ENCODE assay signal across 9 mouse cellular contexts in the genomic region with DNA sequence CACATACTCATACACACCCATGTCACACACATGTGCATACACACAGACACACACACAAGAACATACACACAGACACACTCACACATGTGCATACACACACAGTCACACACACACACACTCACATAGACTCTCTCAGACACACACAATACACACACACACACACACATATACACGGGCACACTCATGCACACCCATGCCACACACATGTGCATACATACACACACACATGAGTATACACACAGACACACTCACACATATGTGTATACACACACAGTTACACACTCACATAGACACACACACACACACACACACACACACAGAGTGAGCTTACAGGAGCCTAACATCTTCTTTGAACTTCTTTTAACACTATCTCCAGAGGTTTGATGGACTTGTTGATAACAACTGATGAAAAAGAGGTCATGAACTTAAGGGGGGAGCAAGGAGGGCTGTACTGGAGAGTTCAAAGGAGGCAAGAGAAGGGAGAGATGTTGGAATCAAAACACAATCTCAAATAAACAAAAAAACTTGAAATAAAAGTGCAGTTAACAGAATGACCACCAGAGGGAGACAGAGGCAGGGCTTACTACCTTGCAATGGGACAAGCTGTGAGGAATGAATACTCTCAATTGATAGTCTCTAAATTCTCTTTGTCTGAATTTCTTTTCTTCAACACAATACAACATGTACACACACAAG. TPM values are rescaled to one million over a fixed set of nuclear protein-coding genes. Genes with fewer than 3 reads are reported as not detected.
A peak's percentile ranks its signal among the peaks of the same experiment; 100 is the strongest.
DNase-seq lines count a peak whose midpoint lies in the region; ATAC-seq and TF ChIP-seq lines count a peak whose summit lies in the region.
"Had no signal": no experiment of that assay in that cellular context is flagged by ENCODE, and none has a peak within 500 bp of the region (broad histone marks: within the 10 kb centered on the region; RNA-seq: fewer than 3 reads in every experiment).

No protein-coding gene starts in this region.

- H3K4me1 ChIP-seq in heart, postnatal 0 days (ENCODE audit: control insufficient read depth, insufficient read depth): no peaks in the 10 kb centered on the region
- H3K4me1 ChIP-seq in bone marrow, adult 2 months (ENCODE audit: control insufficient read depth, insufficient read depth, low read length): no peaks in the 10 kb centered on the region
- no peaks in the 10 kb centered on the region for H3K4me1 ChIP-seq in hindbrain, embryonic 12.5 days
- H3K4me1 ChIP-seq: limb, embryonic 15.5 days had no signal

- no peak for TF ChIP-seq EP300 in heart, postnatal 0 days (IDR thresholded peaks at IDR 0.05; ENCODE audit: low read depth)

- no peak overlapping the region for H3K9ac ChIP-seq in heart, postnatal 0 days (replicated peaks; ENCODE audit: low read depth, low read length)
- no peak overlapping the region for H3K9ac ChIP-seq in hindbrain, embryonic 12.5 days
- H3K9ac ChIP-seq: limb, embryonic 15.5 days had no signal

- H3K36me3 ChIP-seq in heart, postnatal 0 days (replicated peaks; ENCODE audit: control insufficient read depth, insufficient read depth, low read length): no peaks in the 10 kb centered on the region
- H3K36me3 ChIP-seq in hindbrain, embryonic 12.5 days: no peaks in the 10 kb centered on the region
- H3K36me3 ChIP-seq: limb, embryonic 15.5 days had no signal

- intact Hi-C loops in heart, postnatal 25 days (cut with DNase I): loop anchor here (1.0 kb wide), 1 partner anchor 267 kb away; no protein-coding TSS in a partner anchor

- H3K9me3 ChIP-seq in heart, postnatal 0 days (replicated peaks; ENCODE audit: control insufficient read depth, low read length): 0 out of 2 replicates have a peak, but pooled peaks cover 7% of the 10 kb centered on the region
- H3K9me3 ChIP-seq in hindbrain, embryonic 12.5 days (replicated peaks): no peaks in the 10 kb centered on the region
- H3K9me3 ChIP-seq: limb, embryonic 15.5 days had no signal

- no peak for ATAC-seq in heart, postnatal 0 days (ENCODE audit: insufficient read depth, low read depth)
- ATAC-seq in hindbrain, embryonic 12.5 days (ENCODE audit: low FRiP score): peak; percentile 38
- ATAC-seq in megakaryocyte, adult 5-6 weeks (ENCODE audit: poor library complexity, severe bottlenecking): peak; percentile 75

- H3K4me3 ChIP-seq in heart, postnatal 0 days (ENCODE audit: low read depth, low read length): no peak overlapping the region
- no peak overlapping the region for H3K4me3 ChIP-seq in bone marrow, adult 2 months (replicated peaks; ENCODE audit: control insufficient read depth, low read depth, low read length)
- no peak overlapping the region for H3K4me3 ChIP-seq in hindbrain, embryonic 12.5 days
- H3K4me3 ChIP-seq: limb, embryonic 15.5 days had no signal

- DNase-seq in heart, postnatal 0 days (ENCODE audit: low spot score): peak; percentile 40
- DNase-seq in heart, postnatal 25 days (ENCODE audit: low spot score): no peak
- DNase-seq in CD4-positive helper T cell, adult 2 months (ENCODE audit: low read depth, low spot score): peak; percentile 59
- no peak for DNase-seq in adrenal gland, postnatal 25 days
- DNase-seq in urinary bladder, postnatal 36 days (ENCODE audit: low spot score in 2 of 2): no peak

- TF ChIP-seq CTCF in heart, postnatal 0 days (IDR thresholded peaks at IDR 0.05; ENCODE audit: low read depth): peak; percentile 92
- TF ChIP-seq CTCF in bone marrow, adult 2 months (IDR thresholded peaks at IDR 0.05; ENCODE audit: control insufficient read depth, insufficient read depth, low read length): peak; percentile 15; the same call in 1 of the 2 replicates

- H3K27ac ChIP-seq in heart, postnatal 0 days (ENCODE audit: low read depth): no peak overlapping the region
- H3K27ac ChIP-seq in bone marrow, adult 2 months (ENCODE audit: control insufficient read depth, insufficient read depth, low read depth, low read length, poor library complexity): no peak overlapping the region
- no peak overlapping the region for H3K27ac ChIP-seq in hindbrain, embryonic 12.5 days
- H3K27ac ChIP-seq: limb, embryonic 15.5 days had no signal

- no peaks in the 10 kb centered on the region for H3K27me3 ChIP-seq in heart, postnatal 0 days (ENCODE audit: control insufficient read depth, insufficient read depth, low read length)
- no peaks in the 10 kb centered on the region for H3K27me3 ChIP-seq in hindbrain, embryonic 12.5 days
- H3K27me3 ChIP-seq: limb, embryonic 15.5 days had no signal

- H3K4me2 ChIP-seq in heart, postnatal 0 days (ENCODE audit: low read depth, low read length): no peak overlapping the region
- H3K4me2 ChIP-seq in hindbrain, embryonic 12.5 days (replicated peaks): no peak overlapping the region
- H3K4me2 ChIP-seq: limb, embryonic 15.5 days had no signal

- TF ChIP-seq POLR2A in bone marrow, adult 2 months (IDR thresholded peaks at IDR 0.05; ENCODE audit: borderline replicate concordance, control insufficient read depth, low read depth, low read length): no peak

- 86% methylated on average over 1 of the region's 1 CpGs for WGBS in heart, postnatal 0 days
- 80% methylated on average over 1 of the region's 1 CpGs for WGBS in bone marrow, adult 2 months
- WGBS in hindbrain, embryonic 12.5 days: 100% methylated on average over 1 of the region's 1 CpGs

RNA-seq across cellular contexts. Expression of gene Slc44a5, which starts 14.1 kb away (rescaled TPM):
- total RNA-seq in heart, postnatal 0 days (2014; rRNA removed; ENCODE audit: low replicate concordance): 0.42 and 0.66 TPM in 2 replicates
- 0.10 and 0.31 TPM in 2 replicates for polyA plus RNA-seq in heart, postnatal 0 days (2015; fragmentation: Nextera tagmentation; extraction: Ambion mirVana)
- total RNA-seq in heart, postnatal 25 days (2021): under 1 TPM; 0.05 to 0.14 TPM
- polyA plus RNA-seq in bone marrow, adult 2 months (2011; ENCODE audit: insufficient read depth, insufficient read length, low replicate concordance, missing spikeins): not detected in 2 replicates
- polyA plus RNA-seq in hindbrain, embryonic 12.5 days (2016; fragmentation: Nextera tagmentation; extraction: Ambion mirVana): 5.7 and 6.1 TPM in 2 replicates
- not detected in 2 replicates for total RNA-seq in megakaryocyte, adult 5-6 weeks (2015)
- not detected in 2 replicates for total RNA-seq in megakaryocyte, adult 5-6 weeks (2017)
- not detected in 2 replicates for total RNA-seq in adrenal gland, postnatal 25 days (2021)

RNA-seq across cellular contexts. Expression of gene Acadm, which starts 14.8 kb away (rescaled TPM):
- total RNA-seq in heart, postnatal 0 days (2014; rRNA removed; ENCODE audit: low replicate concordance): 331 and 333 TPM in 2 replicates
- polyA plus RNA-seq in heart, postnatal 0 days (2015; fragmentation: Nextera tagmentation; extraction: Ambion mirVana): 642 and 671 TPM in 2 replicates
- 1,000 to 10,000 TPM; 1,031 to 1,101 TPM for total RNA-seq in heart, postnatal 25 days (2021)
- 34.9 and 65.8 TPM in 2 replicates for polyA plus RNA-seq in bone marrow, adult 2 months (2011; ENCODE audit: insufficient read depth, insufficient read length, low replicate concordance, missing spikeins)
- 61.0 and 68.9 TPM in 2 replicates for polyA plus RNA-seq in hindbrain, embryonic 12.5 days (2016; fragmentation: Nextera tagmentation; extraction: Ambion mirVana)
- total RNA-seq in megakaryocyte, adult 5-6 weeks (2015): 47.8 and 56.5 TPM in 2 replicates
- total RNA-seq in megakaryocyte, adult 5-6 weeks (2017): 166 and 238 TPM in 2 replicates
- 686 and 739 TPM in 2 replicates for total RNA-seq in adrenal gland, postnatal 25 days (2021)

RNA-seq across cellular contexts. Expression of gene Rabggtb, which starts 46.4 kb away (rescaled TPM):
- 119 and 159 TPM in 2 replicates for total RNA-seq in heart, postnatal 0 days (2014; rRNA removed; ENCODE audit: low replicate concordance)
- 56.4 and 58.2 TPM in 2 replicates for polyA plus RNA-seq in heart, postnatal 0 days (2015; fragmentation: Nextera tagmentation; extraction: Ambion mirVana)
- 10 to 100 TPM; 89.2 to 99.7 TPM for total RNA-seq in heart, postnatal 25 days (2021)
- polyA plus RNA-seq in bone marrow, adult 2 months (2011; ENCODE audit: insufficient read depth, insufficient read length, low replicate concordance, missing spikeins): 75.6 and 75.8 TPM in 2 replicates
- 36.5 and 37.4 TPM in 2 replicates for polyA plus RNA-seq in hindbrain, embryonic 12.5 days (2016; fragmentation: Nextera tagmentation; extraction: Ambion mirVana)
- 46.1 and 63.0 TPM in 2 replicates for total RNA-seq in megakaryocyte, adult 5-6 weeks (2015)
- 54.2 and 60.8 TPM in 2 replicates for total RNA-seq in megakaryocyte, adult 5-6 weeks (2017)
- total RNA-seq in adrenal gland, postnatal 25 days (2021): 78.1 and 98.5 TPM in 2 replicates

RNA-seq across cellular contexts. Expression of gene Msh4, which starts 53.2 kb away (rescaled TPM):
- total RNA-seq in heart, postnatal 0 days (2014; rRNA removed; ENCODE audit: low replicate concordance): not detected in 2 replicates
- 0.07 TPM in 2 replicates for polyA plus RNA-seq in heart, postnatal 0 days (2015; fragmentation: Nextera tagmentation; extraction: Ambion mirVana)
- total RNA-seq in heart, postnatal 25 days (2021): under 1 TPM; 0.08 TPM
- polyA plus RNA-seq in bone marrow, adult 2 months (2011; ENCODE audit: insufficient read depth, insufficient read length, low replicate concordance, missing spikeins): 0.99 TPM in 1 of 2 replicates, not detected in the other
- 0.06 and 0.17 TPM in 2 replicates for polyA plus RNA-seq in hindbrain, embryonic 12.5 days (2016; fragmentation: Nextera tagmentation; extraction: Ambion mirVana)
- total RNA-seq in megakaryocyte, adult 5-6 weeks (2015): 0.33 TPM in 1 of 2 replicates, not detected in the other
- total RNA-seq in megakaryocyte, adult 5-6 weeks (2017): 0.04 and 0.08 TPM in 2 replicates
- total RNA-seq in adrenal gland, postnatal 25 days (2021): 0.33 and 0.38 TPM in 2 replicates

Comparison
In these comparisons a context has a peak if more than half of its experiments do, and no peak if none do; other contexts are left out.
1. DNase-seq: peak in heart, postnatal 0 days (single experiment) and CD4-positive helper T cell, adult 2 months (single experiment); none in heart, postnatal 25 days (single experiment), adrenal gland, postnatal 25 days (single experiment) and urinary bladder, postnatal 36 days (0 of 2).